Mouse (Mus musculus) limb, embryonic 14.5 days (tissue): Measurements from ENCODE around the gene Taf11. TPM values are rescaled to one million over a fixed set of nuclear protein-coding genes. Genes with fewer than 3 reads are reported as not detected.

Experiments used
- ATAC-seq: fragments of 200-750 bp; cut with Nextera tagmentation; 2 replicates; pipeline ENCODE4 v1.8.0; 2017; ENCODE audit warnings: low read depth, moderate number of reproducible peaks, moderate TSS enrichment; ENCODE audit not compliant: low FRiP score
- DNase-seq: peaks from one replicate; pipeline ENCODE4 v3.0.0-alpha.2; 2015; ENCODE audit warnings: low spot score
- H3K27ac ChIP-seq: fragments of 300-500 bp; sonication (generic); replicated peaks from 2 replicates; pipeline ENCODE4 v1.5.1; 2014; ENCODE audit warnings: low read depth, mild to moderate bottlenecking, low read length, moderate library complexity, mixed read lengths
- H3K27me3 ChIP-seq: fragments of 300-500 bp; sonication (generic); 2 replicates; pipeline ENCODE4 v1.6.1; 2014; ENCODE audit warnings: low read length, mixed read lengths; ENCODE audit not compliant: control insufficient read depth, insufficient read depth
- H3K36me3 ChIP-seq: fragments of 300-500 bp; sonication (generic); 2 replicates; pipeline ENCODE4 v1.6.1; 2014; ENCODE audit warnings: mild to moderate bottlenecking, low read length, moderate library complexity, mixed read lengths; ENCODE audit not compliant: control insufficient read depth, insufficient read depth
- H3K4me1 ChIP-seq: fragments of 300-500 bp; sonication (generic); 2 replicates; pipeline ENCODE4 v1.6.1; 2014; ENCODE audit warnings: antibody characterized with exemption, low read length, mixed read lengths; ENCODE audit not compliant: control insufficient read depth, insufficient read depth
- H3K4me2 ChIP-seq: fragments of 300-500 bp; sonication (generic); replicated peaks from 2 replicates; pipeline ENCODE4 v1.6.1; 2014; ENCODE audit warnings: low read depth, mild to moderate bottlenecking, low read length, moderate library complexity; ENCODE audit not compliant: severe bottlenecking
- H3K4me3 ChIP-seq: fragments of 300-500 bp; sonication (generic); replicated peaks from 2 replicates; pipeline ENCODE4 v1.5.1; 2014; ENCODE audit warnings: low read length
- H3K9ac ChIP-seq: fragments of 300-500 bp; sonication (generic); 2 replicates; pipeline ENCODE4 v1.6.1; 2014; ENCODE audit warnings: mild to moderate bottlenecking, low read depth, low read length, moderate library complexity; ENCODE audit not compliant: severe bottlenecking
- H3K9me3 ChIP-seq: fragments of 300-500 bp; sonication (generic); 2 replicates; pipeline ENCODE4 v1.6.1; 2016; ENCODE audit warnings: low read length; ENCODE audit not compliant: control insufficient read depth
- POLR2A ChIP-seq: fragments of 200-500 bp; IDR thresholded peaks from 2 replicates; pipeline ENCODE4 v1.8.0; 2012; ENCODE audit warnings: inconsistent platforms, mild to moderate bottlenecking, moderate library complexity, borderline replicate concordance; ENCODE audit not compliant: insufficient read depth, insufficient read length; ENCODE audit errors: extremely low read depth
- WGBS: fragments of 180-500 bp; shearing (Covaris S2); extraction: QIAGEN DNeasy Blood & Tissue Kit; methylation state at CpG from one replicate; pipeline ENCODE4 v1.1.7; 2014; 5-methylcytosine and 5-hydroxymethylcytosine counted together
- polyA plus RNA-seq, 2 experiments: library from polyadenylated mRNA; depleted of rRNA in 1 of 2; stranded (reverse) in 1 of 2; unstranded in 1 of 2; fragments of >200 nt; fragmentation: Nextera tagmentation in 1 of 2; extraction: Ambion mirVana in 1 of 2; gene quantifications; 2 replicates each; pipeline versions ENCODE4 v1.2.1 to v1.2.3; 2012 to 2014

Taf11 gene
- polyA plus RNA-seq, 2 experiments: 43.1 to 65.2 TPM

GRCm38 (mm10) chr17:27946371-27946770 lies 36.7 kb upstream of the Taf11 start:
- no peak for TF ChIP-seq POLR2A
- 64% methylated on average over 8 of the region's 8 CpGs for WGBS
- Histone ChIP-seq H3K27me3 (no peaks in the 10 kb centered on the region), H3K4me1 (peaks cover 35% of the 10 kb centered on the region), H3K27ac (peak overlapping the region; percentile 87), H3K36me3 (no peaks in the 10 kb centered on the region), H3K4me3 (no peak overlapping the region), H3K4me2 (peak overlapping the region; percentile 17; the same call in 1 of the 2 replicates), H3K9me3 (no peaks in the 10 kb centered on the region), H3K9ac (no peak overlapping the region)
- ATAC-seq: no peak
- no peak for DNase-seq

GRCm38 (mm10) chr17:27945546-27946216 lies 36.0 kb upstream of the Taf11 start:
- peak overlapping the region; percentile 17; the same call in 1 of the 2 replicates for H3K4me2 ChIP-seq
- H3K36me3 ChIP-seq: no peaks in the 10 kb centered on the region
- WGBS: 28% methylated on average over 6 of the region's 6 CpGs

GRCm38 (mm10) chr17:27942131-27942530 lies 32.5 kb upstream of the Taf11 start:
- WGBS: 95% methylated on average over 4 of the region's 4 CpGs
- ATAC-seq: no peak
- Histone ChIP-seq H3K27ac (no peak overlapping the region), H3K4me2 (no peak overlapping the region), H3K9ac (no peak overlapping the region), H3K27me3 (no peaks in the 10 kb centered on the region), H3K9me3 (no peaks in the 10 kb centered on the region), H3K4me1 (peaks cover 67% of the 10 kb centered on the region), H3K36me3 (no peaks in the 10 kb centered on the region), H3K4me3 (no peak overlapping the region)
- no peak for DNase-seq
- TF ChIP-seq POLR2A: no peak

More at GRCm38 (mm10) chr17:27945546-27946216, 36.0 kb upstream of the Taf11 start:
- peak; percentile 95 for DNase-seq
- Histone ChIP-seq H3K27me3 (no peaks in the 10 kb centered on the region), H3K4me1 (peaks cover 40% of the 10 kb centered on the region), H3K27ac (peak overlapping the region; percentile 87), H3K9me3 (no peaks in the 10 kb centered on the region), H3K4me3 (no peak overlapping the region), H3K9ac (no peak overlapping the region)
- TF ChIP-seq POLR2A: no peak
- peak; percentile 88 for ATAC-seq

GRCm38 (mm10) chr17:27941698-27942097 lies 32.1 kb upstream of the Taf11 start:
- H3K9ac ChIP-seq: no peak overlapping the region
- no peaks in the 10 kb centered on the region for H3K9me3 ChIP-seq
- peaks cover 67% of the 10 kb centered on the region for H3K4me1 ChIP-seq
- no peaks in the 10 kb centered on the region for H3K36me3 ChIP-seq
- H3K4me2 ChIP-seq: no peak overlapping the region
- WGBS: 67% methylated on average over 2 of the region's 2 CpGs
- no peak overlapping the region for H3K4me3 ChIP-seq
- TF ChIP-seq POLR2A: no peak
- ATAC-seq: no peak
- H3K27me3 ChIP-seq: no peaks in the 10 kb centered on the region
- no peak for DNase-seq
- H3K27ac ChIP-seq: no peak overlapping the region

- H3K9ac ChIP-seq: no peak overlapping the region
- H3K27me3 ChIP-seq: no peaks in the 10 kb centered on the region
- no peaks in the 10 kb centered on the region for H3K36me3 ChIP-seq
- no peak for TF ChIP-seq POLR2A
- no peaks in the 10 kb centered on the region for H3K9me3 ChIP-seq
- H3K4me1 ChIP-seq: peaks cover 64% of the 10 kb centered on the region
- ATAC-seq: no peak
- 51% methylated on average over 4 of the region's 5 CpGs for WGBS
- 0 out of 2 replicates have a peak overlapping the region, but pooled peaks have one; percentile 43 for H3K27ac ChIP-seq
- no peak overlapping the region for H3K4me2 ChIP-seq
- DNase-seq: no peak
- H3K4me3 ChIP-seq: no peak overlapping the region
These were observed 31.5 kb upstream of the Taf11 start for GRCm38 (mm10) chr17:27941178-27941577.
